Mouse (Mus musculus): ENCODE results near the gene Dnajb11.

DNA sequence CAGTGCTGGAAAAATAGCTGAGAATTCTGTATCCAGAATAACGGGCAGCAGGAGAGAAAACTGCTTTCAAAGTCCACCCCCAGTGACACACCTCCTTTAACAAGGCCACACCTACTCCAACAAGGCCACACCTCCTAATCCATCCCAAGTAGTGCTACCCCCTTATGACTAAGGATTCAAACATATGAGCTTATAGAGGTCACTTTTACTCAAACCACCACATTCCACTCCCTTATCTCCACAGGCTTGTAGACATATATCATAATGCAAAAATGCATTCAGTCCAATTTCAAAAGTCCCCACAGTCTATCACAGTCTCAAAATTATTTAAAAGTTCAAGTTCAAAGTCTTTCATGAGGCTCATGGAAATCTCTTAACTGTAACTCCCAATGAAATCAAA is 10.0 kb upstream of the Dnajb11 start:
- TF ChIP-seq MYOD1 (IDR thresholded peaks at IDR 0.05; ENCODE audit: control insufficient read depth, insufficient read length, low read depth): no peak
- no peak for TF ChIP-seq CTCF (IDR thresholded peaks at IDR 0.05; ENCODE audit: control insufficient read depth, insufficient read depth, insufficient read length)
